Mouse (Mus musculus): ENCODE measurements around the gene Mtmr12. TPM values are rescaled to one million over a fixed set of nuclear protein-coding genes. Genes with fewer than 3 reads are reported as not detected.

Mtmr12 gene
- polyA plus RNA-seq, 1 experiment from 2014 or later, result 23.4 TPM

GRCm38 (mm10) chr15:12246360-12247158, 41.7 kb downstream of the Mtmr12 start:
- no peak for ATAC-seq (ENCODE audit: insufficient read depth)

GRCm38 (mm10) chr15:12247159-12247603, 42.4 kb downstream of the Mtmr12 start:
- H3K27me3 ChIP-seq (ENCODE audit: insufficient read depth, low read length), result no peaks in the 10 kb centered on the region
- H3K36me3 ChIP-seq (ENCODE audit: insufficient read depth), result peaks cover 48% of the 10 kb centered on the region; the same call in 1 of the 2 replicates
- H3K4me1 ChIP-seq (ENCODE audit: insufficient read depth), result no peaks in the 10 kb centered on the region
- no peak for TF ChIP-seq CTCF (IDR thresholded peaks at IDR 0.05; ENCODE audit: low read depth)
- H3K27ac ChIP-seq (ENCODE audit: low read depth), result no peak overlapping the region
- H3K9me3 ChIP-seq (ENCODE audit: low read depth, low read length), result no peaks in the 10 kb centered on the region
- no peak overlapping the region for H3K4me3 ChIP-seq (ENCODE audit: low read depth, low read length)
- DNase-seq (no peak), ATAC-seq (ENCODE audit: insufficient read depth) (no peak)
- H3K9ac ChIP-seq, result no peak overlapping the region
- WGBS, result 73% methylated on average over 4 of the region's 4 CpGs
- no peak overlapping the region for H3K4me2 ChIP-seq

More at GRCm38 (mm10) chr15:12246360-12247158, 41.7 kb downstream of the Mtmr12 start:
- Histone ChIP-seq H3K4me1 (ENCODE audit: insufficient read depth) (no peaks in the 10 kb centered on the region), H3K9ac (no peak overlapping the region), H3K27ac (ENCODE audit: low read depth) (peak overlapping the region; percentile 54; the same call in 1 of the 2 replicates), H3K9me3 (ENCODE audit: low read depth, low read length) (no peaks in the 10 kb centered on the region), H3K36me3 (ENCODE audit: insufficient read depth) (peaks cover 42% of the 10 kb centered on the region; the same call in 1 of the 2 replicates), H3K4me2 (no peak overlapping the region), H3K27me3 (ENCODE audit: insufficient read depth, low read length) (no peaks in the 10 kb centered on the region), H3K4me3 (ENCODE audit: low read depth, low read length) (no peak overlapping the region)
- DNase-seq, result no peak
- no peak for TF ChIP-seq CTCF (IDR thresholded peaks at IDR 0.05; ENCODE audit: low read depth)
- 76% methylated on average over 11 of the region's 11 CpGs for WGBS

- Histone ChIP-seq H3K36me3 (ENCODE audit: insufficient read depth) (peaks cover 54% of the 10 kb centered on the region; the same call in 1 of the 2 replicates), H3K27me3 (ENCODE audit: insufficient read depth, low read length) (no peaks in the 10 kb centered on the region), H3K27ac (ENCODE audit: low read depth) (no peak overlapping the region), H3K4me3 (ENCODE audit: low read depth, low read length) (no peak overlapping the region), H3K9me3 (ENCODE audit: low read depth, low read length) (no peaks in the 10 kb centered on the region), H3K4me1 (ENCODE audit: insufficient read depth) (no peaks in the 10 kb centered on the region), H3K9ac (no peak overlapping the region), H3K4me2 (no peak overlapping the region)
- peak; percentile 67 for TF ChIP-seq CTCF (IDR thresholded peaks at IDR 0.05; ENCODE audit: low read depth)
- peak; percentile 72 for DNase-seq
- no peak for ATAC-seq (ENCODE audit: insufficient read depth)
- 50% methylated on average over 4 of the region's 4 CpGs for WGBS
Observed at GRCm38 (mm10) chr15:12248279-12248678, 43.5 kb downstream of the Mtmr12 start.

- ATAC-seq (ENCODE audit: insufficient read depth) (no peak), DNase-seq (no peak)
- H3K27ac ChIP-seq (ENCODE audit: low read depth), result no peak overlapping the region
- no peaks in the 10 kb centered on the region for H3K27me3 ChIP-seq (ENCODE audit: insufficient read depth, low read length)
- H3K36me3 ChIP-seq (ENCODE audit: insufficient read depth), result peaks cover 50% of the 10 kb centered on the region; the same call in 1 of the 2 replicates
- no peak for TF ChIP-seq CTCF (IDR thresholded peaks at IDR 0.05; ENCODE audit: low read depth)
- no peak overlapping the region for H3K9ac ChIP-seq
- H3K4me2 ChIP-seq, result no peak overlapping the region
- no peak overlapping the region for H3K4me3 ChIP-seq (ENCODE audit: low read depth, low read length)
- no peaks in the 10 kb centered on the region for H3K4me1 ChIP-seq (ENCODE audit: insufficient read depth)
- WGBS, result 78% methylated on average over 5 of the region's 5 CpGs
- H3K9me3 ChIP-seq (ENCODE audit: low read depth, low read length), result no peaks in the 10 kb centered on the region
Observed at GRCm38 (mm10) chr15:12250350-12250749, 45.5 kb downstream of the Mtmr12 start.

GRCm38 (mm10) chr15:12251416-12252140, 46.8 kb downstream of the Mtmr12 start:
- Histone ChIP-seq H3K4me1 (ENCODE audit: insufficient read depth) (no peaks in the 10 kb centered on the region), H3K4me3 (ENCODE audit: low read depth, low read length) (no peak overlapping the region), H3K9ac (no peak overlapping the region), H3K27me3 (ENCODE audit: insufficient read depth, low read length) (no peaks in the 10 kb centered on the region), H3K9me3 (ENCODE audit: low read depth, low read length) (no peaks in the 10 kb centered on the region), H3K27ac (ENCODE audit: low read depth) (no peak overlapping the region), H3K4me2 (no peak overlapping the region), H3K36me3 (ENCODE audit: insufficient read depth) (peaks cover 46% of the 10 kb centered on the region; the same call in 1 of the 2 replicates)
- ATAC-seq (ENCODE audit: insufficient read depth), result no peak
- TF ChIP-seq CTCF (IDR thresholded peaks at IDR 0.05; ENCODE audit: low read depth), result no peak
- no peak for DNase-seq
- WGBS, result 92% methylated on average over 15 of the region's 15 CpGs

- H3K27me3 ChIP-seq (ENCODE audit: insufficient read depth, low read length), result no peaks in the 10 kb centered on the region
- no peaks in the 10 kb centered on the region for H3K4me1 ChIP-seq (ENCODE audit: insufficient read depth)
- H3K27ac ChIP-seq (ENCODE audit: low read depth), result no peak overlapping the region
- 89% methylated on average over 2 of the region's 2 CpGs for WGBS
- ATAC-seq (ENCODE audit: insufficient read depth) (no peak), DNase-seq (no peak)
- peaks cover 43% of the 10 kb centered on the region; the same call in 1 of the 2 replicates for H3K36me3 ChIP-seq (ENCODE audit: insufficient read depth)
- no peak for TF ChIP-seq CTCF (IDR thresholded peaks at IDR 0.05; ENCODE audit: low read depth)
- no peak overlapping the region for H3K9ac ChIP-seq
- no peak overlapping the region for H3K4me2 ChIP-seq
- H3K9me3 ChIP-seq (ENCODE audit: low read depth, low read length), result no peaks in the 10 kb centered on the region
- H3K4me3 ChIP-seq (ENCODE audit: low read depth, low read length), result no peak overlapping the region
Observed at GRCm38 (mm10) chr15:12252141-12252489, 47.3 kb downstream of the Mtmr12 start.

Data from lung, embryonic 14.5 days (tissue).